Mouse (Mus musculus): ENCODE measurements around the gene Abca1. TPM values are rescaled to one million over a fixed set of nuclear protein-coding genes. Genes with fewer than 3 reads are reported as not detected.

The Abca1 gene
- total RNA-seq, 1 experiment = 18.9 TPM

- TF ChIP-seq ZC3H11A (IDR thresholded peaks at IDR 0.05; ENCODE audit: borderline replicate concordance, low read depth, low read length) (no peak), MAFK (IDR thresholded peaks at IDR 0.05; ENCODE audit: insufficient read depth, low read depth, low read length) (no peak), HCFC1 (IDR thresholded peaks at IDR 0.05; ENCODE audit: borderline replicate concordance, insufficient read depth, low read length) (no peak), CHD2 (IDR thresholded peaks at IDR 0.05; ENCODE audit: low read depth, low read length) (no peak), ZNF384 (IDR thresholded peaks at IDR 0.05; ENCODE audit: low read depth, low read length) (no peak)
- Histone ChIP-seq H3K4me3 (ENCODE audit: insufficient read depth in 1 of 2, low read depth in 1 of 2, low read length in 2 of 2, poor library complexity in 1 of 2, severe bottlenecking in 1 of 2) (no peak overlapping the region), H3K4me1 (ENCODE audit: control insufficient read depth in 2 of 2, insufficient read depth in 2 of 2, low read length in 2 of 2, poor library complexity in 1 of 2) (no peaks in the 10 kb centered on the region), H3K27ac (ENCODE audit: insufficient read depth, low read depth, low read length, poor library complexity, severe bottlenecking) (no peak overlapping the region), H3K36me3 (ENCODE audit: control insufficient read depth, insufficient read depth, low read length, poor library complexity, severe bottlenecking) (no peaks in the 10 kb centered on the region), H3K9me3 (ENCODE audit: control insufficient read depth, insufficient read depth, low read depth, low read length) (no peaks in the 10 kb centered on the region), H3K9ac (ENCODE audit: insufficient read depth, low read depth, low read length, poor library complexity, severe bottlenecking) (no peak overlapping the region)
- in situ Hi-C loops (cut with MboI; ENCODE audit: low sequenced_read_pairs in 2 of 2, unreplicated experiment in 2 of 2) = loop anchor here in 1 of 2 experiments (25.0 kb wide), 1 partner anchor 466 kb away; no protein-coding TSS in a partner anchor
- DNase-seq (ENCODE audit: low read depth, low spot score) = no peak
Measured at GRCm38 (mm10) chr4:53121084-53121483, 38.6 kb downstream of the Abca1 start.

GRCm38 (mm10) chr4:53120038-53120685 is 39.5 kb downstream of the Abca1 start:
- Histone ChIP-seq H3K4me1 (ENCODE audit: control insufficient read depth in 2 of 2, insufficient read depth in 2 of 2, low read length in 2 of 2, poor library complexity in 1 of 2) (no peaks in the 10 kb centered on the region), H3K9ac (ENCODE audit: insufficient read depth, low read depth, low read length, poor library complexity, severe bottlenecking) (no peak overlapping the region), H3K27ac (ENCODE audit: insufficient read depth, low read depth, low read length, poor library complexity, severe bottlenecking) (no peak overlapping the region), H3K4me3 (ENCODE audit: insufficient read depth in 1 of 2, low read depth in 1 of 2, low read length in 2 of 2, poor library complexity in 1 of 2, severe bottlenecking in 1 of 2) (no peak overlapping the region), H3K9me3 (ENCODE audit: control insufficient read depth, insufficient read depth, low read depth, low read length) (no peaks in the 10 kb centered on the region), H3K36me3 (ENCODE audit: control insufficient read depth, insufficient read depth, low read length, poor library complexity, severe bottlenecking) (no peaks in the 10 kb centered on the region)
- in situ Hi-C loops (cut with MboI; ENCODE audit: low sequenced_read_pairs in 2 of 2, unreplicated experiment in 2 of 2) = loop anchor here in 1 of 2 experiments (25.0 kb wide), 1 partner anchor 467 kb away; no protein-coding TSS in a partner anchor
- no peak for TF ChIP-seq HCFC1 (IDR thresholded peaks at IDR 0.05; ENCODE audit: borderline replicate concordance, insufficient read depth, low read length)
- TF ChIP-seq CHD2 (IDR thresholded peaks at IDR 0.05; ENCODE audit: low read depth, low read length) = no peak
- no peak for TF ChIP-seq ZC3H11A (IDR thresholded peaks at IDR 0.05; ENCODE audit: borderline replicate concordance, low read depth, low read length)
- no peak for TF ChIP-seq MAFK (IDR thresholded peaks at IDR 0.05; ENCODE audit: insufficient read depth, low read depth, low read length)
- TF ChIP-seq ZNF384 (IDR thresholded peaks at IDR 0.05; ENCODE audit: low read depth, low read length) = no peak
- no peak for DNase-seq (ENCODE audit: low read depth, low spot score)

GRCm38 (mm10) chr4:53118643-53119042 is 41.1 kb downstream of the Abca1 start:
- in situ Hi-C loops (cut with MboI; ENCODE audit: low sequenced_read_pairs in 2 of 2, unreplicated experiment in 2 of 2) = loop anchor here (10.0 to 25.0 kb wide), 2 partner anchors 469 to 476 kb away; no protein-coding TSS in a partner anchor
- Histone ChIP-seq H3K9me3 (ENCODE audit: control insufficient read depth, insufficient read depth, low read depth, low read length) (no peaks in the 10 kb centered on the region), H3K4me3 (ENCODE audit: insufficient read depth in 1 of 2, low read depth in 1 of 2, low read length in 2 of 2, poor library complexity in 1 of 2, severe bottlenecking in 1 of 2) (no peak overlapping the region), H3K27ac (ENCODE audit: insufficient read depth, low read depth, low read length, poor library complexity, severe bottlenecking) (no peak overlapping the region), H3K4me1 (ENCODE audit: control insufficient read depth in 2 of 2, insufficient read depth in 2 of 2, low read length in 2 of 2, poor library complexity in 1 of 2) (no peaks in the 10 kb centered on the region), H3K36me3 (ENCODE audit: control insufficient read depth, insufficient read depth, low read length, poor library complexity, severe bottlenecking) (no peaks in the 10 kb centered on the region), H3K9ac (ENCODE audit: insufficient read depth, low read depth, low read length, poor library complexity, severe bottlenecking) (no peak overlapping the region)
- no peak for DNase-seq (ENCODE audit: low read depth, low spot score)
- TF ChIP-seq MAFK (IDR thresholded peaks at IDR 0.05; ENCODE audit: insufficient read depth, low read depth, low read length) (no peak), HCFC1 (IDR thresholded peaks at IDR 0.05; ENCODE audit: borderline replicate concordance, insufficient read depth, low read length) (no peak), ZC3H11A (IDR thresholded peaks at IDR 0.05; ENCODE audit: borderline replicate concordance, low read depth, low read length) (no peak), CHD2 (IDR thresholded peaks at IDR 0.05; ENCODE audit: low read depth, low read length) (no peak), ZNF384 (IDR thresholded peaks at IDR 0.05; ENCODE audit: low read depth, low read length) (no peak)

- no peaks in the 10 kb centered on the region for H3K4me1 ChIP-seq (ENCODE audit: control insufficient read depth in 2 of 2, insufficient read depth in 2 of 2, low read length in 2 of 2, poor library complexity in 1 of 2)
- no peak overlapping the region for H3K4me3 ChIP-seq (ENCODE audit: insufficient read depth in 1 of 2, low read depth in 1 of 2, low read length in 2 of 2, poor library complexity in 1 of 2, severe bottlenecking in 1 of 2)
- DNase-seq (ENCODE audit: low read depth, low spot score) = no peak
- no peaks in the 10 kb centered on the region for H3K9me3 ChIP-seq (ENCODE audit: control insufficient read depth, insufficient read depth, low read depth, low read length)
- in situ Hi-C loops (cut with MboI; ENCODE audit: low sequenced_read_pairs in 2 of 2, unreplicated experiment in 2 of 2) = loop anchor here (10.0 to 25.0 kb wide), 2 partner anchors 470 to 477 kb away; no protein-coding TSS in a partner anchor
- no peak overlapping the region for H3K9ac ChIP-seq (ENCODE audit: insufficient read depth, low read depth, low read length, poor library complexity, severe bottlenecking)
- no peak overlapping the region for H3K27ac ChIP-seq (ENCODE audit: insufficient read depth, low read depth, low read length, poor library complexity, severe bottlenecking)
- H3K36me3 ChIP-seq (ENCODE audit: control insufficient read depth, insufficient read depth, low read length, poor library complexity, severe bottlenecking) = no peaks in the 10 kb centered on the region
- TF ChIP-seq MAFK (IDR thresholded peaks at IDR 0.05; ENCODE audit: insufficient read depth, low read depth, low read length) (no peak), HCFC1 (IDR thresholded peaks at IDR 0.05; ENCODE audit: borderline replicate concordance, insufficient read depth, low read length) (no peak), ZC3H11A (IDR thresholded peaks at IDR 0.05; ENCODE audit: borderline replicate concordance, low read depth, low read length) (no peak), CHD2 (IDR thresholded peaks at IDR 0.05; ENCODE audit: low read depth, low read length) (no peak), ZNF384 (IDR thresholded peaks at IDR 0.05; ENCODE audit: low read depth, low read length) (no peak)
Measured at GRCm38 (mm10) chr4:53117610-53118009, 42.1 kb downstream of the Abca1 start.

All from ES-E14 (cell line).